Comparison of ENCODE assay signal across 10 mouse cellular contexts in the genomic region with DNA sequence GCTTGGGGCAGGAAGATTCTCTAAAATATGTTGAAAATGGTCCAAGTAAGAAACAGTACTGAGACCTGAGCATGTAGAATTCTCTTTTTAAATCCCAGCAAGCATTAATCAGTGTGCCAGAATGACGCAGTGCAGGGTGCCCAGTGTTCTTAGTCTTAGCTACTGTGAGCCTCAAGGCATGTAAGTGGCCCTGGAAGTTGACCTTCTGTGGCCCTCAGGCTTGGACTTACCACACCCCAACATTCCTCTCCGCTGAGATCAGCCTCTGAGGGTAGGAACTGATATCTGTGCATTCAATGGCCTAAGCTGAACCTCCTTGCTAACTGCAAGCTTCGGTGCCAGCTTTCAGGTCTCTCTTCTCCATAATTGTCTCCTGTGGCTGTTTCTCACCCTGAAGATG.
DNase-seq lines count a peak whose midpoint lies in the region; ATAC-seq lines count a peak whose summit lies in the region.
"Had no signal": no experiment of that assay in that cellular context is flagged by ENCODE, and none has a peak within 500 bp of the region (broad histone marks: within the 10 kb centered on the region; RNA-seq: fewer than 3 reads in every experiment).

No protein-coding gene starts in this region.

- no peak overlapping the region for H3K27ac ChIP-seq in kidney, embryonic 14.5 days (ENCODE audit: low read depth, low read length)
- peak overlapping the region; percentile 3; the same call in 1 of the 2 replicates for H3K27ac ChIP-seq in heart, embryonic 16.5 days (ENCODE audit: low read length)
- H3K27ac ChIP-seq: forebrain, embryonic 10.5 days had no signal

- no peak overlapping the region for H3K4me2 ChIP-seq in kidney, embryonic 14.5 days (replicated peaks; ENCODE audit: low read depth, low read length)
- H3K4me2 ChIP-seq in heart, embryonic 16.5 days (ENCODE audit: low read depth, low read length): no peak overlapping the region

- H3K27me3 ChIP-seq in kidney, embryonic 14.5 days (ENCODE audit: control insufficient read depth, insufficient read depth, low read length): no peaks in the 10 kb centered on the region
- no peaks in the 10 kb centered on the region for H3K27me3 ChIP-seq in heart, embryonic 16.5 days (ENCODE audit: control insufficient read depth, insufficient read depth, low read length)

- H3K9ac ChIP-seq in kidney, embryonic 14.5 days (ENCODE audit: low read depth, low read length): no peak overlapping the region
- H3K9ac ChIP-seq in heart, embryonic 16.5 days (ENCODE audit: low read length): no peak overlapping the region

- WGBS in kidney, embryonic 14.5 days: 73% methylated on average over 3 of the region's 3 CpGs
- WGBS in heart, embryonic 16.5 days: 30% methylated on average over 3 of the region's 3 CpGs

- no peaks in the 10 kb centered on the region for H3K9me3 ChIP-seq in kidney, embryonic 14.5 days (ENCODE audit: control insufficient read depth, low read length)
- no peaks in the 10 kb centered on the region for H3K9me3 ChIP-seq in heart, embryonic 16.5 days (replicated peaks; ENCODE audit: control insufficient read depth, low read length)
- H3K9me3 ChIP-seq: forebrain, embryonic 10.5 days; megakaryocyte, embryonic 14.5 days had no signal

- peak; percentile 42 for DNase-seq in kidney, adult 9 months
- peak; percentile 68 for DNase-seq in NIH3T3 (ENCODE audit: low read depth)
- peak; percentile 90 for DNase-seq in lung, postnatal 36 days
- DNase-seq in right cerebral cortex, adult 2 months (ENCODE audit: low spot score in 2 of 2): no peak
- no peak for DNase-seq in cerebellum, postnatal 36 days

- ATAC-seq in kidney, embryonic 14.5 days (ENCODE audit: low FRiP score, low TSS enrichment): no peak
- peak; percentile 45 for ATAC-seq in heart, embryonic 16.5 days (replicated peaks; ENCODE audit: extremely low read depth, insufficient read depth, low FRiP score)
- ATAC-seq in CD4-positive, CD25-positive, alpha-beta regulatory T cell, adult 4 months: no peak

- H3K4me3 ChIP-seq in kidney, embryonic 14.5 days (ENCODE audit: low read length): no peak overlapping the region
- H3K4me3 ChIP-seq in heart, embryonic 16.5 days (ENCODE audit: low read length): no peak overlapping the region
- H3K4me3 ChIP-seq: forebrain, embryonic 10.5 days; megakaryocyte, embryonic 14.5 days had no signal

- peaks cover 10% of the 10 kb centered on the region for H3K4me1 ChIP-seq in kidney, embryonic 14.5 days (ENCODE audit: control insufficient read depth, insufficient read depth, low read length)
- peaks cover 26% of the 10 kb centered on the region for H3K4me1 ChIP-seq in heart, embryonic 16.5 days (ENCODE audit: control insufficient read depth, insufficient read depth, low read length)

- H3K36me3 ChIP-seq in kidney, embryonic 14.5 days (ENCODE audit: control insufficient read depth, insufficient read depth, low read length): no peaks in the 10 kb centered on the region
- H3K36me3 ChIP-seq in heart, embryonic 16.5 days (ENCODE audit: control insufficient read depth, insufficient read depth): no peaks in the 10 kb centered on the region
- H3K36me3 ChIP-seq: forebrain, embryonic 10.5 days had no signal

Comparison
In these comparisons a context has a peak if more than half of its experiments do, and no peak if none do; other contexts are left out.
1. DNase-seq: peak in kidney, adult 9 months (single experiment), NIH3T3 (single experiment) and lung, postnatal 36 days (single experiment); none in right cerebral cortex, adult 2 months (0 of 2) and cerebellum, postnatal 36 days (0 of 2).